Mouse (Mus musculus) testis, adult 10 weeks (tissue): Measurements from ENCODE around the gene Sept10. TPM values are rescaled to one million over a fixed set of nuclear protein-coding genes. Genes with fewer than 3 reads are reported as not detected.

ENCODE experiments used
- polyA plus RNA-seq: library from polyadenylated mRNA; stranded (reverse); fragments of 350-450 nt; fragmentation: Illumina TruSeq; extraction: RNeasy Lipid Tissue Mini Kit (QIAGEN cat#74804); gene quantifications from one replicate; pipeline ENCODE4 v1.2.3, GENCODE M21; 2014; ENCODE audit warnings: low read depth, low replicate concordance

Gene Sept10
- polyA plus RNA-seq, result 272 TPM

GRCm38 (mm10) chr10:59221473-59222270 lies at the start of gene Sept10, which contains the start of gene Sowahc:
Gene Sept10 (minus strand): TSS chr10:59221847.
Gene Sowahc (plus strand): TSS chr10:59221953.

Other genes with a start within 250 kb of the Sept10 start
- 10.9 TPM for gene Sowahc, start 106 bp upstream of the Sept10 start, polyA plus RNA-seq
- 16.7 TPM for gene P4ha1, start 101.4 kb upstream of the Sept10 start, polyA plus RNA-seq
- 10.6 TPM for gene Gm10273, start 173.8 kb upstream of the Sept10 start, polyA plus RNA-seq
- gene Pla2g12b, start 181.8 kb upstream of the Sept10 start, polyA plus RNA-seq, result not detected
- 0.73 TPM for gene Oit3, start 219.9 kb upstream of the Sept10 start, polyA plus RNA-seq